Mouse (Mus musculus) embryo, embryonic 10 days (tissue): ENCODE data around the gene Rnf138rt1.

Source experiments
- DNase-seq: peaks from one replicate; pipeline ENCODE4 v3.0.0-alpha.2; 2015; ENCODE audit warnings: low spot score

Rnf138rt1 gene

DNA sequence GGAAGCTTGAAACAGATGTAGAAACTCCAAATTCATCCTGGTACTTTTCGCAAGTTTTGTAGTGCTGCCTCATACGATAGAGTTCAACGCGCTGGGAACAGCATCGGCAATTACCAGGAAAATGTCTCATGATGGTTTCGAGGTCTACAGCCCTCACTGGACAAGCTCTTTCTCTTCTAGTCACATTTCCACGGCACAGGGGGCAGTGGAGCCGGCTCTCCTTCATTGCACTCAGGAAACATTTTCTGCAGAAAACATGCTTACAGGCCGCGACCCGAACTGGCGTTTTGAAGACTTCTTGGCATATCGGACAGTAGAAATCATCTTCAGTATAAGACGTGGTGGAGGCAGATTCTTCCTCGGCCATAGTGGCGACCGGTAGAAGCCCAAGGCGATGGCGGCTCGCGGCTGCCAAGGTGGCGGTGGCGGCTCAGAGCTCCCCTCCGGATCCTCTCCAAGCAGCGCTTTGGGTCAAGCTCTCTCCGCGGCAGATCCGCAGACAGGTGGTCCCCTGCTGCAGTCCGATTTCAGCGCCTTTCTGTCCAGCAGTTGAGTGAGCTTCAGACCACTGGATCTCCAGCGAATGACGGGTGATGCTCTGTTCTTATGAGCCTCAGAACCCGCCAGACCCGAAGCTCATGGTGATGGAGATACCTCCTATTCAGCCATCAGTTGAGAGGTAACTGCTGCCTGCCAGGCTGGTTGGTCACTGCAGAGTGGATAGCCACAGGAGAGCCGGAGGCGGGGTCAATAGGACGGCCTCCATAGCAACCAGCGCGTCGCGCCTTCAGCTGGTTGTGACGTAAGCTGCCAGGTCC, at the start of gene Rnf138rt1:
TSS of gene Rnf138rt1 (minus strand) at position 713 of the 818 bp plus-strand sequence.
- peak; percentile 73 for DNase-seq

DNA sequence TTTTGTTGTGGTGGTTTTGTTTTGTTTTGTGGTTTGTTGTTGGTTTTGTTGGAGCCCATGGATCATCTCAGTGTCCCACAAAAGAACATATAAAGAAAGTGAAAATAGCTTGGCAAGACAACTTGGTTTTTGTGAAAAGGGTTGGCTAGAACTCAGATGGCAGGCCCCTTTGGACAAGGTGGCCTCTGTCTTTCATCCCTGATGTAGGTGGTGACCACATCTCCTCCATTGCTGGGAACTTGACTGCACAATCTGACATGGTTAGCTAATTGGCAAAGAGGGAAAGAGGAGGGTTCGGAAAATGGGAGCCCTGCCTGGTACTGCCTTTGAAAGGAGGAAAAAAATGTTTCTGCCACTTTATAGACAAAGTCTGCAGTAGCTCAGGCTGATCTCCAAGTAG, 46.1 kb upstream of the Rnf138rt1 start:
- no peak for DNase-seq

DNA sequence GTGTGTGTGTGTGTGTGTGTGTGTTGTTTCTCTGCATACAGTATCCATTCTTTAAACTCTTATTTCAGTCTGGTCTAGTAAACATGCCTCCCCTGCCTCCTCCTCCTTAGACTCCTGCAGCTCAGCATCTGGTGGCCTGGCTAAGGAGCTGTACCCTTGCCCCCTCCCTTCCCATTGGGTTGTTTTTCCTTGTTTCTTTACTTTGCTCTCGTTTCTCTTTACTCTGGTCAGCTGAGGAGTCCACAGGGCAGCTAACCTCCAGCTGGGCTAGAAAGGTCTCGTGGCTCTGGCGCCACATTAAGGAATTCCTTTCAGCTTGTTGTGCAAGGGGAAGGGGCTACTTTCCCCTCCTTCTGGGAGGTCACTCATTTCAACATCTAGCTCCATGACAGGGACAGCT, 5.2 kb upstream of the Rnf138rt1 start:
- DNase-seq, result peak; percentile 11

DNA sequence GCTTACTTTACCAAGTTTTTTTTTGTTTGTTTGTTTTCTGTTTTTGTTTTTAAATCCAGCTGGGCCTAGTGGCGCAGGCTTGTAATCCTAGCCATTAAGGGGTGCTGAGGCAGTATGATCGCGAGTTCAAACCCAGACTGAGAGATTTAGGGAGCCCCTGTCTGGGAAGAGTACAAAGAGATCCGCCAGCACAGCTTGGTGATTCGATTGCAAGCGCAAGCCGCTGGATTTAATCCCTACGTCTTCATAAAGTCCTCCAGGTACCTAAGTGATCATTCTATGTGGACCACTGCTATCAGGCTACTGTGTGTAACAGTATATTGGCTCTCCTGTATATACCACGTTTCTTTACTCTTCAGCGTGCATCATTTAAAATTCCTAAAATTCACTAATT, 303 bp upstream of the Rnf138rt1 start:
- DNase-seq, result no peak

DNA sequence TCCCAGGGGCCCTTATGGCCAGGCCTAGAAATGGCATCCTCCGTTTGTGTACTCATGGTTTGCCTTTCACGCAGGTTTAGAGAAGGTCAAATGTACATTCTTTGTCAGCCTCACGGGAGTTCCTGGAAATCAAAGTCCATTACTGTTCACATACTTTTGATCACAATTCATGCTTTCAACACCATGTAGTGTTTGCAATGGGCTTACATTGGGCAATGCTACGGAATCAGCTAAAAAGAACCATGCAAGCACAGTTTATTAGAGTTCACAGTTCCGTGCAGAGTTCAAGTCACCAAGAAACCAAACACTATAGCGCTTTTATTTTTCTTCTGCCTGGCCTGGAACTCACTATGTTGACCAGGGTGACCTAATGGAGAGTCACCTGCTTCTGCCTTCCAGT, 15.1 kb downstream of the Rnf138rt1 start:
- no peak for DNase-seq

DNA sequence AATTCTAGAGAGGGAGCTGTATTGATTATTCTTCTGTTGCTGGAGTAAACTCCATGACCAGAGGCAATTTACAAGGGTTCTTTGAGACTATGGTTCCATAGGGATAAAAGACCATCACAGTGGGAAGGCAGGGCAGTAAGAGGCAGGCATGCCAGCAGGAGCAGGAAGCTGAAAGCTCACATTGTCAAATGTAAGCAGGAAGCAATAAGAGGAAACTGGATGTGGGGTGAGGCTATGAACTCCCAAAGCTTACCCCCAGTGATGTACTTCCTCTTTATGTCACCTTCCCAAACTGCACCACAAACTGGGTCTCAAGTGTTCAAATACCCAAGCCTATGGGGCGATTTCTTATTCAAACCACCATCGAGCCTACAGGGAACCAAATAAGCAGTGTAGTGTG, 17.2 kb downstream of the Rnf138rt1 start:
- DNase-seq, result no peak

DNA sequence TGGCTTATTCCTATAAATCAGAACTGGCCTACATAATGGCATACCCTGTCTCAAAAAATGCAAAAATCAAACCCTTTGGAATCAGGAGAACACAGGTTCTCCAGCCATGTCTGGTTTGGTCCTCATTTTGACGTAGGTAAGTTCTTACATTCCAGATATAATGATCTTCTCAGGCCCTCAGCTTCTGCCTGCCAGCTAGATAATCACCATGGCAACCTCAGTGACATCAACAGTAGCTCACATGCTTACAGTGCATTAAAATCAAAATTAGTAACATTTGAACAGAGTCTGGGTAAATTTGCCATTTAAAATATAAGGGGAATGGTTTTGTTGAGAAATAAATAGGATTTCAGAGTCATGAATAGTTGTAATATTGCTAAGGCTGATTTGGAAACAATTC, 22.2 kb downstream of the Rnf138rt1 start:
- no peak for DNase-seq

DNA sequence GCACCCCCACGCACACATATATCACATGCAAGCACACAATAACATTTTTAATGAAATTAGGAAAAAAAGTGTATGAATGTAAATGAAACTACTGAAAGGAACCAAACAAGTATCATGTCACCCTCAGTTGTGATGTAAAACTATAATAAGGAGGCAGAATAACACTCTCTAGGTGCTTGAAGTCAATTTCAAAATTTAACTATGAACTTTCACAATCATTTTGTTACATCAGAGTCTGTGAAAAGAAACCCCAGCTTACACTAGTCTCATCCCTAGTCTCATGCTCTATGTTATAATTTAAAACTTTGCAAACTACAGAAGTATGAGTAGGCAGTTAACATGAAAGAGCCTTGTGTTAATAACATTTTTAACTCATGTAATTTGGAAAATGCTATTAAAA, 27.0 kb downstream of the Rnf138rt1 start:
- DNase-seq, result no peak

DNA sequence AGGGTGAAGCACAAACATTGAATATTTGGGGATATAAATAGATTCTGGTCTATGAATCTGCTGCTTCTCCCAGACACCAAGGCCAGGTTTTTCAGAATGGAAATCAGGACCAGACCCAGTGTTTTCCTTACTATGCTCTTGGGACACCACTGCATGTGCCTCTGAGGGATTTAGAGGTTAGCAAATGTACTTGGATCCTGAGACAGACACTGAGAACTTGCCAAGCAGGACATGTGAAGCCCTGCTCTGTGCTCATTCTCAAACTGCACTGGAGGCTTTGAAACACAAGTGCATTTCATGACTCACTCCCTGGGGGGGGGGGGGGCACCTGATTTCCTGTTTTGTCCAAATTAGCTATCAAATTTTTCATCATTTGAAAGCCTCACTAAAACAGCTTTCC, 37.5 kb downstream of the Rnf138rt1 start:
- DNase-seq, result no peak

DNA sequence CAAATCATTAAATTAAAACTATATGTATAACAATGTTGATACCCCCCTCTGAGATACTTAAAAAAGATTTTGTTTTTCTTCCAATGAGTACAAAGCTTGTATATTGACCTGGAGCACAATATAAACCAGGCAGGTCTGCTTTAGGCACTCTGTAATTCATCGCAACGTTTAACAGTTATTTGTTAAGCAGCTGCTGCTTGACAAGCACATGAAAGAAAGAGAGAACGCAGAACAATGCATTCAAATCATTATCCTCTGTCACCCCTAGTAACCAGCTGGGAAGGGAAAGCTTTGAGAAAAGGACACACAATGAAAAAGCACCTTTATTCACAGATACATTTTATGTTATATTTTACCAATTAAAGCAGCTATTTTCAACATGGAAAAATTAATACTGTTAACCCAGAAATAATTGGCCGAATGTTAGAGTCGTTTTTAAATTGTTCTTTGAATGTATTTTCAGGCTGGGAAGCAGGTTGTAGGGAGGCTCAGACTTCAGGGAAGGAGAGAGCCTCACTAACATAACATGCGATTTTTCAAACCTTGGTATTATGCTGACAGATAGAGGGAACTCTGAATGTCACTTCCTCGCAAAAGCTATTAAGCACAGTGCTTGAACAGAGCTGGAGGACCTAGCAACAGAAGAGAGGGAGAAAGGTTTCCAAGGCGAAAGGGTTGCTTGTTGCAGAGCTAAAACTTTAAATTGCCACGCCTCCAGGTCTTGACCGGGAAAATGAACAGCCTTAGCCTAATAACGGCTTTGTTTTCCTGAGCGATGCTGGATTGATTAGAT, 38.1 kb downstream of the Rnf138rt1 start:
- DNase-seq, result peak; percentile 15

DNA sequence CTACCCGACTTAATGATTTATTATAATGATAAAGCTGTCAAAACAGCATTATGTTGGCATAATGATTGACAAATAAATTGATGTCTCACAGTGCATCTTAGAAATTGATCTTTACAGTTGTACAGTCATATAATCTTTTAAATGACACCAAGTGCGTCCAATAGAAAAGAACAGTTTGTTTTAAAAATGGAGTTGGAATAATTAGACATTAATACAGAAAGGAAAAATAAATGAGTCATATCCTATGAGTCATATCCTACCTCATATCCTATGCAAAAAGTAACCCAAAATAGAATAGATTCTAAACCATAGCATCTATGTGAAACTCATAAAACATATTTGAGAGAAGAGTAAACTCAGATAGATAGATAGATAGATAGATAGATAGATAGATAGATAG, 40.5 kb downstream of the Rnf138rt1 start:
- DNase-seq, result no peak
